Mouse (Mus musculus) hindbrain, embryonic 13.5 days (tissue): ENCODE measurements around the gene Unc13a. TPM values are rescaled to one million over a fixed set of nuclear protein-coding genes. Genes with fewer than 3 reads are reported as not detected.

Source experiments
- ATAC-seq: fragments of 200-750 bp; cut with Nextera tagmentation; 2 replicates; pipeline ENCODE4 v1.8.0; 2017; ENCODE audit warnings: moderate TSS enrichment; ENCODE audit not compliant: low FRiP score
- H3K27ac ChIP-seq: fragments of 300-500 bp; sonication (generic); 2 replicates; pipeline ENCODE4 v1.5.1; 2015; ENCODE audit warnings: inconsistent platforms, mild to moderate bottlenecking, moderate library complexity
- H3K27me3 ChIP-seq: fragments of 300-500 bp; sonication (generic); 2 replicates; pipeline ENCODE4 v1.6.1; 2015; ENCODE audit warnings: mild to moderate bottlenecking, inconsistent platforms
- H3K36me3 ChIP-seq: fragments of 300-500 bp; sonication (generic); 2 replicates; pipeline ENCODE4 v1.6.1; 2015; ENCODE audit warnings: mild to moderate bottlenecking, inconsistent platforms
- H3K4me1 ChIP-seq: fragments of 300-500 bp; sonication (generic); replicated peaks from 2 replicates; pipeline ENCODE4 v1.6.1; 2015; ENCODE audit warnings: inconsistent platforms
- H3K4me2 ChIP-seq: fragments of 300-500 bp; sonication (generic); 2 replicates; pipeline ENCODE4 v1.6.1; 2015; ENCODE audit warnings: inconsistent platforms, mild to moderate bottlenecking, moderate library complexity
- H3K4me3 ChIP-seq: fragments of 300-500 bp; sonication (generic); 2 replicates; pipeline ENCODE4 v1.5.1; 2015; ENCODE audit warnings: mild to moderate bottlenecking, inconsistent platforms
- H3K9ac ChIP-seq: fragments of 300-500 bp; sonication (generic); 2 replicates; pipeline ENCODE4 v1.6.1; 2015; ENCODE audit warnings: mild to moderate bottlenecking, inconsistent platforms
- H3K9me3 ChIP-seq: fragments of 300-500 bp; sonication (generic); 2 replicates; pipeline ENCODE4 v1.6.1; 2016; ENCODE audit warnings: inconsistent platforms
- WGBS: fragments of 180-500 bp; shearing (Covaris S2); methylation state at CpG from one replicate; pipeline ENCODE4 v1.1.7; 2015; 5-methylcytosine and 5-hydroxymethylcytosine counted together
- microRNA-seq: library from miRNA; unstranded; fragments of <30 nt; microRNA quantifications from one replicate; pipeline ENCODE4, GENCODE M21; 2016
- polyA plus RNA-seq: library from polyadenylated mRNA; unstranded; fragments of >200 nt; fragmentation: Nextera tagmentation; extraction: Ambion mirVana; gene quantifications from 2 replicates; pipeline ENCODE4 v1.2.1, GENCODE M21; 2015

The Unc13a gene
- polyA plus RNA-seq, 1 experiment from 2014 or later: 18.9 TPM

DNA sequence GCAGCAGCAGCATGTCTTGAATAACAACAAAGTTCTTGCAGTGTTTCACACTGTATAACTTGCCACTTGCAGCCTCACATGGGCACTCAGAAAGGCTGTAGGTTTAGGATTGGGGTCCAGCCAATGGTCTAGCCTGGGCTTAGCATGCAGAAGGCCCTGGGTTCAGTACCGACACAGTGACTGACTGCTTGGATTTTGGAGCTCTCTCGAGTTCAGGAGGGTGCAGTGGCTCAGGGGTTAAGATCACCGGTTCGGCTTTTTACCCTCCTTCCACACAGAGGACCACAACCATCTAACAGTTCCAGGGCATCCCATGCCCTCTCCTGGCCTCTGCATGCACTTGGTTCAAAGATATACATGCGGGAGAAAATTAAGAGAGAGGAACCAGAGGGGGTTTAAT lies 80.5 kb downstream of the Unc13a start:
- Histone ChIP-seq H3K27me3 (no peaks in the 10 kb centered on the region), H3K9ac (peak overlapping the region; percentile 96)

DNA sequence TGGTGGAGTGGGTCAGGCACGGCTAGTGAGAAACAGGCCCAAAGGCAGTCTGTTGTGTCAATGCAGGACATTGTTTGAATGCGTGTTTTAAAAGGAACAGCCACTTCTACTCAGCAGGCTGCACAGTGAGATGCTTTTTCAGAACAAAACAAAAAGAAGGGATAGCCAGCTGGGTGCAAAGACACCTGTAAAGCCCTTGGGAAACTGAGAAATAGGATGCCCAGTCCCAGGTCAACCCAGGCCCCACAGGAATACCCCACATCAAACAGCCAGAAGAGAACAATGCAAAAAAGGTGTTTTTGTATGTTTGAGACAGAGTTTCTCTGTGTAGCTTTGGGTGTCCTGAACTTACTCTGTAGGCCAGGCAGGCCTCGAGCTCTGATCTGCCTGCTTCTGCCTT lies 82.8 kb downstream of the Unc13a start:
- ATAC-seq: no peak
- Histone ChIP-seq H3K27ac (no peak overlapping the region), H3K27me3 (no peaks in the 10 kb centered on the region), H3K9me3 (no peaks in the 10 kb centered on the region), H3K36me3 (peaks cover 39% of the 10 kb centered on the region), H3K9ac (no peak overlapping the region), H3K4me1 (peaks cover 25% of the 10 kb centered on the region), H3K4me3 (no peak overlapping the region), H3K4me2 (no peak overlapping the region)
- 74% methylated on average over 3 of the region's 3 CpGs for WGBS

More for the DNA sequence above, 80.5 kb downstream of the Unc13a start:
- WGBS: 26% methylated on average over 5 of the region's 5 CpGs
- no peak for ATAC-seq
- Histone ChIP-seq H3K27ac (peak overlapping the region; percentile 99), H3K4me3 (peak overlapping the region; percentile 66), H3K36me3 (peaks cover 29% of the 10 kb centered on the region), H3K4me2 (peak overlapping the region; percentile 85), H3K4me1 (peaks cover 34% of the 10 kb centered on the region), H3K9me3 (no peaks in the 10 kb centered on the region)

DNA sequence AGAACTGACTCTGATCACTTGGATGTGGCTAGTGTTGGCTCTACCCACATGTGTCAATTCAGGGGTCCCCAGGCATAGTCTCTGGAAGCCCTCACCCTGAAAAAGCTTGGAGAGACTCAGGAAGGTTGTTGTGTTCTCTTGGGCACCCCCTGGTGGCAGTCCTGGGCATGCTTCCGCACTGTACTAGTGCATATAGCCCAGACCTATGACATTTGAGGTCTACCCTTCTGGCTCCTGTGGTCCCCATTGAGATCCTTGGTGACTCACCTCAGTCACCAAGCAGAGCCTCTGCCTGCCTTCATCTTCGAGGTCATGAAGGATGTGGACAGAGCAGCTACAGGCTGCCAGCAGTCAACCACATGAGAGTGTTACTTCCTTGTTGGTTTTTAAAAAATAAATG lies 84.7 kb downstream of the Unc13a start:
- Histone ChIP-seq H3K4me2 (no peak overlapping the region), H3K27ac (no peak overlapping the region), H3K4me1 (peaks cover 12% of the 10 kb centered on the region), H3K9ac (no peak overlapping the region), H3K36me3 (peaks cover 44% of the 10 kb centered on the region), H3K9me3 (no peaks in the 10 kb centered on the region), H3K4me3 (no peak overlapping the region), H3K27me3 (no peaks in the 10 kb centered on the region)
- ATAC-seq: no peak
- WGBS: 78% methylated on average over 2 of the region's 2 CpGs

- H3K9ac ChIP-seq: no peak overlapping the region
- H3K27me3 ChIP-seq: peaks cover 13% of the 10 kb centered on the region; the same call in 1 of the 2 replicates
Measured at GRCm38 (mm10) chr8:71580201-71580600, 91.4 kb downstream of the Unc13a start.

DNA sequence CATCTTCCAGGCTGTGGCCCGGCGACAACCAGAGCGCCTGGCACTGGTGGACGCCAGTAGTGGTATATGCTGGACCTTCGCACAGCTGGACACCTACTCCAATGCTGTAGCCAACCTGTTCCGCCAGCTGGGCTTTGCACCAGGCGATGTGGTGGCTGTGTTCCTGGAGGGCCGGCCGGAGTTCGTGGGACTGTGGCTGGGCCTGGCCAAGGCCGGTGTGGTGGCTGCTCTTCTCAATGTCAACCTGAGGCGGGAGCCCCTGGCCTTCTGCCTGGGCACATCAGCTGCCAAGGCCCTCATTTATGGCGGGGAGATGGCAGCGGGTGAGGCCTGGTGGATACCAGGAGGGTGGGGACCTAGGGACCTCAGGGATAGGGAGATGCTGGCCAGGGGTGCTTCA lies 92.1 kb downstream of the Unc13a start:
- H3K4me3 ChIP-seq: no peak overlapping the region
- H3K36me3 ChIP-seq: peaks cover 37% of the 10 kb centered on the region
- 86% methylated on average over 14 of the region's 14 CpGs for WGBS
- ATAC-seq: 0 out of 2 replicates have a peak, but pooled peaks have one; percentile 11
- H3K9me3 ChIP-seq: no peaks in the 10 kb centered on the region
- H3K9ac ChIP-seq: no peak overlapping the region
- peaks cover 15% of the 10 kb centered on the region for H3K4me1 ChIP-seq
- peak overlapping the region; percentile 35; the same call in 1 of the 2 replicates for H3K27ac ChIP-seq
- peaks cover 13% of the 10 kb centered on the region; the same call in 1 of the 2 replicates for H3K27me3 ChIP-seq
- no peak overlapping the region for H3K4me2 ChIP-seq

More at GRCm38 (mm10) chr8:71580201-71580600, 91.4 kb downstream of the Unc13a start:
- 26% methylated on average over 9 of the region's 9 CpGs for WGBS
- no peaks in the 10 kb centered on the region for H3K9me3 ChIP-seq
- ATAC-seq: peak; percentile 46; the same call in 1 of the 2 replicates
- peaks cover 13% of the 10 kb centered on the region for H3K4me1 ChIP-seq
- H3K4me3 ChIP-seq: no peak overlapping the region
- no peak overlapping the region for H3K27ac ChIP-seq
- H3K4me2 ChIP-seq: no peak overlapping the region
- H3K36me3 ChIP-seq: peaks cover 44% of the 10 kb centered on the region

DNA sequence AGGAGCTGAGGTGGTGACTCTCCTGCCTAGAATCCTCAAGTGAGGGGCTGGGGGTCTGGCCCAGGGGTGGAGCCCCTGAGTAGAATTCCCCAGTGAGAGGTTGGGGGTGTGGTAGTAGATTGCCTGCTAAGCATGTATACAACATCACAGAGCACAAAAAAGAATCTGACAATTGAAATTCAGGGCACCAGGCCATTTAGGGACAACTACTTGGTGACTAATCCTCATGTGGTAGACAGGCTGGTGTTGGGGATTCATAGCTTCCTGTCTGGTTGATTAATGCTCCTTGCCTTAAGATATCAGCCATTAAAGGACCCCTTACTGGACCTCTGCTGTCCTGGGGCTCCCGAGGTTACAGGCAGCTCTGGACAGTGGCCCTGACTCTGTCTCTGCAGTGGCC lies 92.5 kb downstream of the Unc13a start:
- Histone ChIP-seq H3K27ac (peak overlapping the region; percentile 35; the same call in 1 of the 2 replicates), H3K27me3 (peaks cover 13% of the 10 kb centered on the region; the same call in 1 of the 2 replicates), H3K36me3 (peaks cover 32% of the 10 kb centered on the region), H3K9ac (no peak overlapping the region), H3K9me3 (no peaks in the 10 kb centered on the region), H3K4me2 (no peak overlapping the region), H3K4me1 (peaks cover 19% of the 10 kb centered on the region), H3K4me3 (no peak overlapping the region)
- WGBS: 89% methylated on average over 1 of the region's 1 CpGs
- ATAC-seq: no peak

DNA sequence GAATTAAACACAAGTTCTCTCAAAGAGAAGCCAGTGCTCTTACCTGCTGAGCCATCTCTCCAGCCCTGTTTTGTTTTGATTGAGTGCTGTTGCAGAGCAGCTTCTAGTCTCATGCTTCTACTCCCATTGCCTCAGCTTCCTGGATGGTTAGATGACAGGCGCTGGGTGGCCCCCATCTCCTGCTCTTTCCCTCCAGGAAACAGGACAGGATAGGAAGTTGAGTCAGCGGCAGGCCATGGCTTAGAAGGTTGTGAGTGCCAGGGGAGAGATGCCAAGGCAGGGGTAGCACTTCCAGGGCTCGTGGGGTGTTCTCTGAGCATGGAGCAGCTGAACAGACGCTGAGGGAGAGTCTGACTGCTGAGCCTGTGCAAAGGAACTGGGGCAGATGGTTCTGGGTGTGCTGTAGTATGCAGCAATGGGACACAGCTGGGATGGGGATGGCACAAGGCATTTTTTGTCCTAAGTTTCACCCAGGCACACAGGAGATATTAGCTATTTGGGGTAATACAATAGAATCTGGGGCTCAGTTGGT lies 93.6 kb downstream of the Unc13a start:
- H3K27me3 ChIP-seq: peaks cover 13% of the 10 kb centered on the region; the same call in 1 of the 2 replicates
- no peaks in the 10 kb centered on the region for H3K9me3 ChIP-seq
- WGBS: 73% methylated on average over 4 of the region's 4 CpGs
- peaks cover 23% of the 10 kb centered on the region for H3K4me1 ChIP-seq
- no peak overlapping the region for H3K4me3 ChIP-seq
- no peak overlapping the region for H3K9ac ChIP-seq
- H3K4me2 ChIP-seq: no peak overlapping the region
- H3K27ac ChIP-seq: no peak overlapping the region
- ATAC-seq: no peak
- H3K36me3 ChIP-seq: peaks cover 27% of the 10 kb centered on the region

- Histone ChIP-seq H3K4me3 (no peak overlapping the region), H3K9ac (no peak overlapping the region), H3K4me2 (no peak overlapping the region), H3K9me3 (no peaks in the 10 kb centered on the region), H3K4me1 (peaks cover 41% of the 10 kb centered on the region), H3K36me3 (peaks cover 6% of the 10 kb centered on the region; the same call in 1 of the 2 replicates), H3K27ac (no peak overlapping the region), H3K27me3 (peaks cover 9% of the 10 kb centered on the region; the same call in 1 of the 2 replicates)
- ATAC-seq: no peak
- WGBS: 75% methylated on average over 1 of the region's 1 CpGs
Measured at GRCm38 (mm10) chr8:71575020-71575419, 96.5 kb downstream of the Unc13a start.

GRCm38 (mm10) chr8:71574426-71574825 lies 97.1 kb downstream of the Unc13a start:
- Histone ChIP-seq H3K4me2 (no peak overlapping the region), H3K27ac (no peak overlapping the region), H3K9me3 (no peaks in the 10 kb centered on the region), H3K4me3 (no peak overlapping the region), H3K36me3 (peaks cover 2% of the 10 kb centered on the region; the same call in 1 of the 2 replicates), H3K9ac (no peak overlapping the region), H3K4me1 (peaks cover 35% of the 10 kb centered on the region), H3K27me3 (peaks cover 3% of the 10 kb centered on the region; the same call in 1 of the 2 replicates)
- ATAC-seq: no peak
- WGBS: 78% methylated on average over 7 of the region's 7 CpGs

Small RNA genes lying within 50 kb of the gene (microRNA-seq; reads per million reads assigned to microRNA genes)
- gene Mir6769b: 3.0 reads per million, percentile 7 among the genes with 10 or more reads in this experiment

Other genes with a start within 250 kb of the Unc13a start
- gene Abhd8, start 208.1 kb downstream of the Unc13a start, polyA plus RNA-seq: 127 and 136 TPM in 2 replicates
- gene Mrpl34, start 206.8 kb downstream of the Unc13a start, polyA plus RNA-seq: 222 and 230 TPM in 2 replicates
- gene Dda1, start 202.6 kb downstream of the Unc13a start, polyA plus RNA-seq: 212 and 214 TPM in 2 replicates
- 6.6 and 7.1 TPM in 2 replicates for gene Ano8, start 185.8 kb downstream of the Unc13a start, polyA plus RNA-seq
- gene Gtpbp3, start 183.7 kb downstream of the Unc13a start, polyA plus RNA-seq: 13.7 and 14.3 TPM in 2 replicates
- 13.8 and 14.0 TPM in 2 replicates for gene Plvap, start 160.0 kb downstream of the Unc13a start, polyA plus RNA-seq
- gene Ccdc194, start 146.0 kb downstream of the Unc13a start, polyA plus RNA-seq: 0.31 and 0.49 TPM in 2 replicates
- 16.0 and 17.2 TPM in 2 replicates for gene Bst2, start 134.3 kb downstream of the Unc13a start, polyA plus RNA-seq
- 55.3 and 59.6 TPM in 2 replicates for gene Mvb12a, start 128.8 kb downstream of the Unc13a start, polyA plus RNA-seq
- gene Tmem221, start 112.9 kb downstream of the Unc13a start, polyA plus RNA-seq: 0.19 TPM in 1 of 2 replicates, not detected in the other
- gene Nxnl1, start 105.2 kb downstream of the Unc13a start, polyA plus RNA-seq: not detected in 2 replicates
- gene Slc27a1, start 102.9 kb downstream of the Unc13a start, polyA plus RNA-seq: 78.5 and 81.9 TPM in 2 replicates
- gene Pgls, start 79.6 kb downstream of the Unc13a start, polyA plus RNA-seq: 197 and 204 TPM in 2 replicates
- gene Fam129c, start 74.1 kb downstream of the Unc13a start, polyA plus RNA-seq: 6.9 and 8.2 TPM in 2 replicates
- gene Colgalt1, start 60.8 kb downstream of the Unc13a start, polyA plus RNA-seq: 57.5 and 63.2 TPM in 2 replicates
- gene Jak3, start 4.5 kb upstream of the Unc13a start, polyA plus RNA-seq: 3.5 TPM in 2 replicates
- 0.31 and 0.79 TPM in 2 replicates for gene Insl3, start 17.5 kb upstream of the Unc13a start, polyA plus RNA-seq
- 0.32 and 0.34 TPM in 2 replicates for gene B3gnt3, start 30.0 kb upstream of the Unc13a start, polyA plus RNA-seq
- gene Fcho1, start 54.0 kb upstream of the Unc13a start, polyA plus RNA-seq: 62.2 and 68.2 TPM in 2 replicates
- 8.2 and 8.7 TPM in 2 replicates for gene Zfp709, start 210.3 kb upstream of the Unc13a start, polyA plus RNA-seq
- 16.5 and 17.8 TPM in 2 replicates for gene Zfp882, start 236.9 kb upstream of the Unc13a start, polyA plus RNA-seq
- gene Zfp617, start 236.9 kb upstream of the Unc13a start, polyA plus RNA-seq: 34.9 and 38.9 TPM in 2 replicates